Mouse (Mus musculus) right cerebral cortex, postnatal 36 days (tissue): Measurements from ENCODE around the gene Srcin1.

Experiments used
- DNase-seq, 2 experiments: peaks; one replicate each; pipeline ENCODE4 v3.0.0; 2022; ENCODE audit warnings: low spot score in 2 of 2, mixed read lengths in 1 of 2

Gene Srcin1

GRCm38 (mm10) chr11:97576136-97576906 is at the start of gene Srcin1:
Gene Srcin1 (minus strand): TSS chr11:97576186.
- no peak for DNase-seq

DNA sequence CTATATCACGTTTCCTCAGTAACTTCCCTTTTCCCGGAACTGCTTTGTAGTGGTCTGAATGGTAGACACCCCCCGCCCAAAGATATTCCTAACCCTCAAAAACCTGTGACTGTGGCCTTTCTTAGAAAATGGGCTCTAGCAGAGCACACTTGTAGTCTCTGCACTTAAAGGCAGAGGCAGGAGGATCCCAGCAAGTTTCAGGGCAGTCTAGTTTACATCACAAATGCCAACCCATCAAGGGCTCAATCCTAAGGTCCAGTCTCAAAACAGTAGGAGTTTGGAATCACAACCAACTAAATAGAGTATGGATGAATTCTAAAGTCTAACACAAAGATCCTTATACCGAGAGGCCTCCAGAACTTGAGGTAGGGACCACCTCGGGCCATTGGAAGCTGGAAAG is 49.6 kb upstream of the Srcin1 start:
- DNase-seq: no peak

- DNase-seq: no peak
Observed at GRCm38 (mm10) chr11:97623166-97623565, 47.2 kb upstream of the Srcin1 start.

DNA sequence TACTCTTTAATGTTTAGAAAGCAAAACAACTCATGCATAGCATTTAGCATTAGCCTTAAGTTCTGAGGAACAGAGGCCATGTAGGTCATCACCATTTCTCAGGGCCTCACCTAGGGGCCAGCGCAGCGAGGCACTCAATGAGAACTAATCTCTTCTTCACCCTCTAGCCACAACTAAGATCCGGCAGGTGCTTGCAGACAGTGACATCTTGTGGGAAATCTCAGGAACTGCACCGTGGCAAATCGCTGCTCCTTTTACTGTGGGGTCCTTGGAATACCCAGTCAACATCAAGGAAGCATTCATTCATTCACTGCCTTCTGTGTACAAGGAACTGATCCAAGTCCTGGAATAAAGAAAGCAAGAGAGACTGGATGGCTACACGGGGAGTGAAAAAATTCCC is 46.5 kb upstream of the Srcin1 start:
- DNase-seq: no peak

GRCm38 (mm10) chr11:97619391-97619795 is 43.4 kb upstream of the Srcin1 start:
- peak; percentile 61 to 67 for DNase-seq

DNA sequence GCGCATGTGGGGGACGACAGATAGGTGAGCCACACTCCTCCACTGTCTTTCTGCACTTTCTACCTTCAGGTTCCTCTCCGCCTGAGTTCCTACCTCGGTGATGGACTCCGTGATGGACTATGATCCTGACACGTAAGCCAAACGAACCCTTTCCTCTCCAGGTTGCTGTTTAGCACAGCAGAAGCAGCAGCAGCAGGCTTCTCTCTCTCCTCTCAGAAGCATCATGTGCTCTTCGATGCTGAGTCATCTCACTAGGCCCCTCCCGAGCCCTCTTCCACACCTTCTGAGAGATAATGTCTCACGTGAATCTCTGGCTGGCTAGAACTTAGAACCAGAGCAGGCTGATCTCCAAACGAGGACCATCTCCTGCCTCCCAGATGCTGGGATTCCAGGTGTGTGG is 42.4 kb upstream of the Srcin1 start:
- no peak for DNase-seq

- DNase-seq: no peak
Observed at GRCm38 (mm10) chr11:97615276-97615675, 39.3 kb upstream of the Srcin1 start.

DNA sequence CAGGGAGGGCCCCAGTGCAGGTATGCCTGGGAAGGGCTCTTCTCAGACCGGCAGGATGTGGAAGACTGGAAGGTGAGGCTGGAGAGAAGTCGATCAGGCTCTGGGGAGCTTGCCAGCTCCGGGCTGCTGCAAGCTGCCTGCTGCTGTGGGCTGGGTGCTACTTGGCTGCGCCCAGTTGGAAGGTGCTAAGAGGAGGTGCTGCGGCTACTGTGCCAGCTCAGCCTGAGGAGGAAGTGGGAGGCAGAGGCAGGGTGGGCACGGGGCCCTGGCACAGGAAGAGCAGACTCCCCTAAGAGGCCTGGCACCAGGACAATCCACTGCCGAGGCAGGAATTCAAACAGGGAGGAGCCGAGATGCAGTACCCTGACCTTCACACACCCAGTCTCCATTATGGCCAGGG is 35.1 kb upstream of the Srcin1 start:
- DNase-seq: peak; percentile 84 to 88

GRCm38 (mm10) chr11:97609743-97610142 is 33.8 kb upstream of the Srcin1 start:
- peak; percentile 80 to 87 for DNase-seq

DNA sequence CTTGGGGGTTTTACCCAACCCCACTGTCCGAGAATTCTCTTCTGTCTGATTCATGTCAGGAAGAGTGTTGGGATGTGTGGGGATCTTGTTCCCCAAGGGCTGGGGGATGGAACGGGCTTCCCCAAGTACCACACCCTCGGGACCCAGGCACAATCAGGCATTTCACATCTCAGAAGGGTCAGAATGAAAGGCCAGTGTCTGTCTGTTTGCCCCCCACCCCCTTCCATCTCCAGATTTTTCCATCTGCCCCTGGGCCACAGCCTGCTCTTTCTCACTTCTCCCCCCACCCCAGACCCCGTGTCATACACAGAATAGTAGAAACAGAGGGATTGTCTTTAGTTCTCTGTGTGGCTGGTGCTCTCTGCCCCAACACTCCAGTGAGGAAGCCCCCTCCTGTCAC is 32.9 kb upstream of the Srcin1 start:
- DNase-seq: no peak

- no peak for DNase-seq
Observed at GRCm38 (mm10) chr11:97607056-97607725, 31.2 kb upstream of the Srcin1 start.

DNA sequence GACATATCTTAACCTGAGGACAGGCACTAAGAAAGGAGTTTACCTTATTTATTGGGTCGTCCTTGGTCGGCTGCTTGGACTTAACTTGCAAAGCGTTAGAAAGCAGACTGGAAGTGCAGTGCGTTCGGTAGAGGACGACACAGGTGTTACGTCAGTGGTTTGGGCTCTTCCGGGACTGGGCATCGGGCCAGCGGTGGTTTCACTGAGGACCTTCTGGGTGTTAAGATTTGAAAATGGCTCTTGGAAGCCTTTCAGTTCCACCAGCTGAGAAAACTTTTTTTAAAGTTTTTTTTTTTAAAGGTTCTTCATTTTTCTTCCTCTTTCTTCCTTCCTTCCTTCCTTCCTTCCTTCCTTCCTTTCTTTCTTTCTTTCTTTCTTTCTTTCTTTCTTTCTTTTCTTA is 27.9 kb upstream of the Srcin1 start:
- no peak for DNase-seq

- DNase-seq: no peak
Observed at GRCm38 (mm10) chr11:97602223-97602622, 26.2 kb upstream of the Srcin1 start.

DNA sequence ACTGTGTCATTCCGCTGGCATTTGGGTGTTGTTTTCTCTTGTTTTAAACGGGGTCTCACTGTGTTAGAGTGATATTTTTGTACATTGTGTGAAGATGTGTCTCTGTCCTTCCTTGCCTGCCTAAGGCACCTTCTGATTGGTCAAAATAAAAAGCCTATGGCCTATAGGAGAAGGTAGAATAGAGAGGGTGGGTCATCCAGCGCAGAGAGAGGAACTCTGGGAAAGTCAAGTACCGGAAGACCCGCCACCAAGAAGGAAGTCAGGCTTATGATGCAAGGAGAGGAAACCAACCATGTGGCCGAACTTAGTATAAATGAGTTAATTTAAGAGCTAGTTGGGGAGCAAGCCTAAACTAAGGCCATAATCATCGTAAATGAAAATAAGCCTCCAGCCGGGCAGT is 23.1 kb upstream of the Srcin1 start:
- no peak for DNase-seq

DNA sequence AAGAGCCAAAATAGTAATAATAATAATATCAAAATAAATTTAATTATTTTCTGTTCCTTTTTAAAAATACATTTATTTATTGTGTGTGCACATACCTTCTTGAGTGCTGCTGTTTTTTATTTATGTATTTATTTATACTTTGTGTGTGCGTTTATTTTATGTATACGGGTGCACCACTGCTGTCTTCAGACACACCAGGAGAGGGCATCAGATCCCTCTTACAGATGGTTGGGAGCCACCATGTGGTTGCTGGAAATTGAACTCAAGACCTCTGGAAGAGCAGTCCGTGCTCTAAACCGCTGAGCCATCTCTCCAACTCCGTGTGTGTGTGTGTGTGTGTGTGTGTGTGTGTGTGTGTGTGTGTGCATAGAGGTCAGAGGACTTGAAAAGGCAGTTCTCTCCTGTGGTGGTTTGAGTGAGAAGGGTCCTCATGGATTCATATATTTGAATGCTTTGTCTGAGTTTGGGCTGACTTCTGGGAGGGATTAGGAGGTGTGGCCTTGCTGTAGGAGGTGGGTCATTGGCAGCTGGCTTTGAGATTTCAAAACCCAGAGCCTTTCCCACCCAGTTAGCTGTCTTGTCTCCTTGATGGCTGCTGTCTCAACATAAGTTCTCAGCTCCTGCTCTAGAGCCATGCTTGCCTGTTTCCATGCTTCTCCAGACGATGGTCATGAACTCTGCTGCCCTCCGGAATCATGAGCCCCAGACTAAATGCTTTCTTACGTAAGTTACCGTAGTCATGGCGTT is 22.1 kb upstream of the Srcin1 start:
- no peak for DNase-seq

DNA sequence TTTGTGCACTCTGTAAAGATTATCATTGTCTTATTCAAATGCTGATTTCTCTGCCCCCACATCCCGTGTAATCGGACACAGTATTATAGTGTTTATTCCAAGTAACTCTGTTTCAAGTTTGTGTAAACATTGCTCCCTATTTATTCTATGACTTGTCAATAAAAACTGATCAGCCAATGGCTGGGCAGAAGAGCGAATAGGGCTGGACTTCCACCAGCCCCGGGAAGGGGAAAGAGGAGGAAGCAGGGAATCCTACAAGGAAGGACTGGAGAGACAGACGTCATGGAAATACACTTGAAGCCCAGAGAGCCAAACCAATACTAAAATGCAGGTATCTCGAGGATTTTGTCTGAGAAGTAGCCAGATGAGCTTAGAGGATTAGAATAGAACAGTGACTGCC is 18.1 kb upstream of the Srcin1 start:
- no peak for DNase-seq

DNA sequence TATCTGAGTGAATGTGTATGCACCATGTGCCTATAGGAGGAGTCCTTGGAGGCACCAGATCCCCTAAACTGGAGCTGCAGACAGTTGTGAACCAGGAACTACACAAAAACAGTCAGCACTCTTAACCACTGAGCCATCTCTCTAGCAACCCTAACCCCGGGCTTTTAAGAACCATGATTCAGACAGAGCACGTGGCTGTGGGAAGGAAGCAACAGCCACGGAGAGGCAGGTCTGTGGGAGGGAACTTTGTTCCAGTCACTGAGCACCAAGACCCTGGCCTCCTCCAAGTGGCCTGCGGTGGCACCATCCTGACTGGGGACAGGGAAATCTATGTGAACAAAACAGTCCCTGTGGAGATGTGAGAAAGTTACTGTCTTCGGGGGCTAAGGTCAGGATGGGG is 15.9 kb upstream of the Srcin1 start:
- no peak for DNase-seq

- DNase-seq: peak; percentile 63 to 72
Observed at GRCm38 (mm10) chr11:97590227-97590960, 14.4 kb upstream of the Srcin1 start.

DNA sequence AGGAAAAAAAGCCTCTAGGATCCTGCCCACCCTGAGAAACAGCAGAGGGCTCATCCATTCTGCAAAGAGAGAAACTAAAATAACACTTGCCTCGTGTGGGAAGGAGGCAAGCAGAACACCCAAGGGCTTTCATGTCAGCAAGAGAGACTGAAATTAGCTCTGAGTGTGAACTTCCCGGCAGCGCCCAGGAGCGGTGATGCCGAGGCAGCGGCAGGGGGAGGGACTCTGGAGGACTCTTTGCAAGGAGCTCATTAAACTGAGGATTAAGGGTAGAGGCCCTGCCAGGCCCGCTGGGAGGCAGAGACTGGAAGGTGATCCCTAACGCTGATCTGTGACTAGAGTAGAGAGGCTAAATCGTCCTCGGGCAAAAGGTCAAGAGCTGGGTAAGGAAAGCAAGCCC is 13.2 kb upstream of the Srcin1 start:
- peak in 1 of 2 experiments; percentile 70 for DNase-seq

- DNase-seq: no peak
Observed at GRCm38 (mm10) chr11:97585932-97586331, 9.9 kb upstream of the Srcin1 start.

DNA sequence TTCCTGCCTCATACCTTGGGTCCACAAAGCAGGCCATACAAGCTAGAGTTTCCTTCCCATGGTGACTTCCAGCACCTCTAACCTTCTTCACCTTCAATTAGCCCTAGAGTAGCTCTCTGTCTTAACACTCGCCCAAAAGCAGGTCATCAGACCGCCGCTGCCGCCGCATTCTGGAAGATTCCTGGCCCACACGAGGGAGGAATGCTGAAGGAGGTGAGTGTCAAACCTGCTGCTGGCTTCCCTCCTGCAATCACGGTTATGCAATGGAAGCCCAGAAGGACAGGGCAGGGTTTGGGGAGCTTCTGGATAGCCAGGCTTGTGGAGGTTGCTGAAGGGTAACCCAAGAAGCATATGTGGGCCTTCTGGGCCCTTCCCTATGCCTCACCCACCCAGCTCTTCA is 8.5 kb upstream of the Srcin1 start:
- DNase-seq: no peak
